Mouse (Mus musculus): ENCODE measurements around the gene Gbe1.

Gbe1 gene

GRCm38 (mm10) chr16:70313886-70314577, at the start of gene Gbe1:
Gene Gbe1 (plus strand): TSS chr16:70313949.
- DNase-seq (ENCODE audit: low spot score), result peak; percentile 97

- no peak for DNase-seq (ENCODE audit: low spot score)
Measured at GRCm38 (mm10) chr16:70310691-70311090, 3.1 kb upstream of the Gbe1 start.

GRCm38 (mm10) chr16:70313496-70313885, 258 bp upstream of the Gbe1 start:
- DNase-seq (ENCODE audit: low spot score), result no peak

- DNase-seq (ENCODE audit: low spot score), result no peak
Measured at GRCm38 (mm10) chr16:70314578-70314930, 805 bp downstream of the Gbe1 start.

GRCm38 (mm10) chr16:70315261-70315660, 1.5 kb downstream of the Gbe1 start:
- DNase-seq (ENCODE audit: low spot score), result no peak

GRCm38 (mm10) chr16:70315862-70316390, 2.2 kb downstream of the Gbe1 start:
- no peak for DNase-seq (ENCODE audit: low spot score)

GRCm38 (mm10) chr16:70319388-70319787, 5.6 kb downstream of the Gbe1 start:
- DNase-seq (ENCODE audit: low spot score), result no peak

GRCm38 (mm10) chr16:70320612-70321280, 7.0 kb downstream of the Gbe1 start:
- no peak for DNase-seq (ENCODE audit: low spot score)

GRCm38 (mm10) chr16:70326339-70326948, 12.7 kb downstream of the Gbe1 start:
- no peak for DNase-seq (ENCODE audit: low spot score)

GRCm38 (mm10) chr16:70328566-70328965, 14.8 kb downstream of the Gbe1 start:
- no peak for DNase-seq (ENCODE audit: low spot score)

GRCm38 (mm10) chr16:70329036-70329435, 15.3 kb downstream of the Gbe1 start:
- no peak for DNase-seq (ENCODE audit: low spot score)

GRCm38 (mm10) chr16:70329471-70329870, 15.7 kb downstream of the Gbe1 start:
- no peak for DNase-seq (ENCODE audit: low spot score)

GRCm38 (mm10) chr16:70330007-70330406, 16.3 kb downstream of the Gbe1 start:
- no peak for DNase-seq (ENCODE audit: low spot score)

GRCm38 (mm10) chr16:70330626-70331275, 17.0 kb downstream of the Gbe1 start:
- no peak for DNase-seq (ENCODE audit: low spot score)

GRCm38 (mm10) chr16:70334812-70335211, 21.1 kb downstream of the Gbe1 start:
- no peak for DNase-seq (ENCODE audit: low spot score)

- DNase-seq (ENCODE audit: low spot score), result no peak
Measured at GRCm38 (mm10) chr16:70335472-70335871, 21.7 kb downstream of the Gbe1 start.

GRCm38 (mm10) chr16:70337661-70338060, 23.9 kb downstream of the Gbe1 start:
- no peak for DNase-seq (ENCODE audit: low spot score)

GRCm38 (mm10) chr16:70344496-70344895, 30.7 kb downstream of the Gbe1 start:
- no peak for DNase-seq (ENCODE audit: low spot score)

GRCm38 (mm10) chr16:70345607-70346006, 31.9 kb downstream of the Gbe1 start:
- no peak for DNase-seq (ENCODE audit: low spot score)

- DNase-seq (ENCODE audit: low spot score), result no peak
Measured at GRCm38 (mm10) chr16:70350011-70350410, 36.3 kb downstream of the Gbe1 start.

- no peak for DNase-seq (ENCODE audit: low spot score)
Measured at GRCm38 (mm10) chr16:70351641-70352280, 38.0 kb downstream of the Gbe1 start.

- DNase-seq (ENCODE audit: low spot score), result no peak
Measured at GRCm38 (mm10) chr16:70352571-70352970, 38.8 kb downstream of the Gbe1 start.
